Mouse (Mus musculus) cortical plate, adult 2 months (tissue): ENCODE measurements around the gene Mki67.

Experiments
- CTCF ChIP-seq: fragments of 200-500 bp; IDR thresholded peaks from 2 replicates; pipeline ENCODE4 v1.5.1; 2011; ENCODE audit warnings: mild to moderate bottlenecking, control low read depth, low read length; ENCODE audit not compliant: insufficient read depth; ENCODE audit errors: extremely low read depth
- POLR2A ChIP-seq: fragments of 200-500 bp; IDR thresholded peaks from 2 replicates; pipeline ENCODE4 v1.6.1; 2011; ENCODE audit warnings: mild to moderate bottlenecking, low read length, control low read depth; ENCODE audit not compliant: insufficient read depth; ENCODE audit errors: extremely low read depth

DNA sequence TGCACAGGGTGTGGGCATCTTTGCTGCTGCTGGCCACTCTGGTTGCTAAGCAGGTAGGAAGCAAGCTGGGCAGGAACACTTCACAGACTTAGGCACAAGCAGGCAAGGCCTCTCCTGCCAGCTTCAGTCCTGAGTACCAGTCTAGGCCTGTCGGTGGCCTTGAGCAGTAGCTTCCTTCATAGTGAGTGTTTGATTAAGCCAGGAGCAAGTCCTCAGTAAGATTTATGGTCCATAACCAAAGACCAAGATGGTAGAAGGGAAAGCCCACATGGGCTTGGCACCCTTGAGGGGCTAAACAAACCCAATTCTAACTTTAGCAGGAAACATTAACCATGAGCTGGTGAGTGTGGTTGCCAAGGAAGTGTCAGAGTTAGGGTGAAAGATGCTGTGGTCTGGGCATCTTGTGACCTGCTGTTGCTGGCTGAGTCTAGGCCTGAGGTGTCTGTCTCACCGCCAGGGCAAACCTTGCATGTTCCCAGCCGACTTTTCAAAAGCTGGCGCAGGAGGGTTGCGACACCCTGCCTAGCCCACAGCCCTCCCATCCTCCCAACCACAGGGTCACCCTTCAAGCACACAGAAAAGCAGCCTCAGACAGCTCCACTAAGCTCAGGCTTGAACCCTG lies 56.7 kb downstream of the Mki67 start:
- TF ChIP-seq CTCF, result no peak
- no peak for TF ChIP-seq POLR2A
